Mouse (Mus musculus): ENCODE results near the gene L3mbtl3. TPM values are rescaled to one million over a fixed set of nuclear protein-coding genes. Genes with fewer than 3 reads are reported as not detected.

The L3mbtl3 gene
- polyA plus RNA-seq, 1 experiment from 2014 or later = 11.8 TPM

DNA sequence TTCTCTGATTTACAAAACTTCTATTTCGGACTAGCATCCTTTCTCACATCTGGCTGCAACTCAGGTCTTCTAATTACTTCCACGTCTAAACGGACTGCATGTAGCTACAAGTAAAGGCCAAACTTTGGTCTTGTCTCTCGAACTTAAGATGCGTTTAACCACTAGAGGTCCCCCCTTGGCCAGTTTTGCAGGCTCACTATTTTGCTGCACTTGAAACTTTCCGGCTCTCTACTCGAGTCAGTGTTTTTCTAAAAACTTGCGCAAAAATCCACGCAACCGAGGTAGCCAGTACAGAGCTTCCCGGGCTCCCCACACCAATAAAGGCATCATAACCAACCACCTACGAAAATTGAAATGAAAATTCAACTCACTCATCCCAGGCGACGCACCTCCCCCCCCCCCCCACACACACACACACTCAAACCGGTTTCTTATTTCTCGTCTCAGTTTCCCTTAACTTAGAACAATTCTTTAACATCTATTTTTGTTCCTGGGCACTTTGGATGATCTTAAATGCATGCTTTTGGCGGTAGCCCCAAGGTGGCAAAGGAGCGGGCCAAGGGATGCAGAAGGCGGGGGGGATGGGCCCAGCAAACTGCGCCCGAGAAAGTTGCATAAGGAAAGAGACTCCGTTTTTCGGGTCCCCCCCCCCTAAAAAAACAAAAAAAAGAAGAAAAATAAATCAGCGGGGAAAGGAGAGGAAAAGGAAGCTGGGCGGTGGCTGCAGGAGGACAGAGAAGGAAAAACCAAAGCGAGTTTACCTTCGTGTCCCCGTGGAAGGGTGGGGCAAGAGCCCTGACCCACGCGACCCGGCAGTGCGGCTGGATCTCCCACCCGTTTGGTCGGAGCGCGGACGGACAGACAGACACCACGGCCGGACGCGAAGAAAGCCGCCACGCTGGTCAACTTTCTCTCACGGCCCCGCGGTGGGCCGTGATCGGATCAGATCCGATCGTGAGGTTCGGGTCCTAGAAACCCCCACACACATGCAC is 2.5 kb downstream of the L3mbtl3 start:
- 0 out of 2 replicates have a peak, but pooled peaks cover 3% of the 10 kb centered on the region for H3K4me1 ChIP-seq (ENCODE audit: insufficient read depth, low read length)
- peak; percentile 14; the same call in 1 of the 2 replicates for ATAC-seq (ENCODE audit: low FRiP score, low TSS enrichment)
- H3K27me3 ChIP-seq (ENCODE audit: insufficient read depth, low read length) = no peaks in the 10 kb centered on the region
- WGBS = under 1% methylated on average over 48 of the region's 51 CpGs
- peak overlapping the region; percentile 80 for H3K4me3 ChIP-seq (ENCODE audit: low read length)
- peak overlapping the region; percentile 90 for H3K4me2 ChIP-seq (replicated peaks; ENCODE audit: low read depth, low read length)
- H3K27ac ChIP-seq (ENCODE audit: low read length) = peak overlapping the region; percentile 94
- no peaks in the 10 kb centered on the region for H3K36me3 ChIP-seq (ENCODE audit: insufficient read depth, low read length)
- H3K9me3 ChIP-seq (ENCODE audit: low read length) = no peaks in the 10 kb centered on the region
- H3K9ac ChIP-seq (replicated peaks; ENCODE audit: low read length) = peak overlapping the region; percentile 94

GRCm38 (mm10) chr10:26371416-26371815 is 4.4 kb downstream of the L3mbtl3 start:
- H3K9me3 ChIP-seq (ENCODE audit: low read length) = no peaks in the 10 kb centered on the region
- ATAC-seq (ENCODE audit: low FRiP score, low TSS enrichment) = no peak
- no peaks in the 10 kb centered on the region for H3K27me3 ChIP-seq (ENCODE audit: insufficient read depth, low read length)
- peaks cover 4% of the 10 kb centered on the region for H3K36me3 ChIP-seq (ENCODE audit: insufficient read depth, low read length)
- 69% methylated on average over 7 of the region's 7 CpGs for WGBS
- H3K4me2 ChIP-seq (replicated peaks; ENCODE audit: low read depth, low read length) = no peak overlapping the region
- H3K4me1 ChIP-seq (ENCODE audit: insufficient read depth, low read length) = 0 out of 2 replicates have a peak, but pooled peaks cover 3% of the 10 kb centered on the region
- no peak overlapping the region for H3K4me3 ChIP-seq (ENCODE audit: low read length)
- no peak overlapping the region for H3K9ac ChIP-seq (replicated peaks; ENCODE audit: low read length)
- H3K27ac ChIP-seq (ENCODE audit: low read length) = no peak overlapping the region

- no peak for ATAC-seq (ENCODE audit: low FRiP score, low TSS enrichment)
- Histone ChIP-seq H3K27ac (ENCODE audit: low read length) (no peak overlapping the region), H3K4me1 (ENCODE audit: insufficient read depth, low read length) (peaks cover 4% of the 10 kb centered on the region; the same call in 1 of the 2 replicates), H3K4me2 (replicated peaks; ENCODE audit: low read depth, low read length) (no peak overlapping the region), H3K9ac (replicated peaks; ENCODE audit: low read length) (no peak overlapping the region), H3K27me3 (ENCODE audit: insufficient read depth, low read length) (no peaks in the 10 kb centered on the region), H3K4me3 (ENCODE audit: low read length) (no peak overlapping the region), H3K9me3 (ENCODE audit: low read length) (no peaks in the 10 kb centered on the region), H3K36me3 (ENCODE audit: insufficient read depth, low read length) (peaks cover 4% of the 10 kb centered on the region)
- 90% methylated on average over 2 of the region's 2 CpGs for WGBS
Observed at GRCm38 (mm10) chr10:26364942-26365341, 10.8 kb downstream of the L3mbtl3 start.

GRCm38 (mm10) chr10:26364326-26364856 is 11.4 kb downstream of the L3mbtl3 start:
- Histone ChIP-seq H3K4me2 (replicated peaks; ENCODE audit: low read depth, low read length) (no peak overlapping the region), H3K9me3 (ENCODE audit: low read length) (no peaks in the 10 kb centered on the region), H3K9ac (replicated peaks; ENCODE audit: low read length) (no peak overlapping the region), H3K36me3 (ENCODE audit: insufficient read depth, low read length) (peaks cover 4% of the 10 kb centered on the region), H3K27ac (ENCODE audit: low read length) (no peak overlapping the region), H3K4me3 (ENCODE audit: low read length) (no peak overlapping the region), H3K4me1 (ENCODE audit: insufficient read depth, low read length) (peaks cover 4% of the 10 kb centered on the region; the same call in 1 of the 2 replicates), H3K27me3 (ENCODE audit: insufficient read depth, low read length) (no peaks in the 10 kb centered on the region)
- ATAC-seq (ENCODE audit: low FRiP score, low TSS enrichment) = no peak
- WGBS = 77% methylated on average over 8 of the region's 8 CpGs

DNA sequence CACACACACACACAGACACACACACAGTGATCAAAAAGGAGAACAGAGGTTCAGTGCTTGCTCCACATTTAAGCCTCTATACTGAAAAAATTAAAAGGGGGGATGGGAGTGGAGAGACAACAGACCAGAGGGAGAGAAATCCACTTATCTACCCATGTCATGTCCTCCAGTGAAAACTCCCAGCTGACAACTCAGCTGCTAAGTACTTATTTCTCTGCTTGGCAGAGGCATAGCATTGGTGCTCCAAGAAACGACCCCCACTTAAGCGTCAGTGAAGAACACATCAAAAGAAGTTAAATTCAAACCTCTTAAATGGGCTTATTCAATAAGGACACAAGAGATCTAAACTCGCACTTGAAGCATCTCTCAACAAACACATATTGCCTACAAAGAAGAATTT is 12.2 kb downstream of the L3mbtl3 start:
- ATAC-seq (ENCODE audit: low FRiP score, low TSS enrichment) = no peak
- H3K4me2 ChIP-seq (replicated peaks; ENCODE audit: low read depth, low read length) = no peak overlapping the region
- WGBS = 72% methylated on average over 3 of the region's 3 CpGs
- H3K36me3 ChIP-seq (ENCODE audit: insufficient read depth, low read length) = peaks cover 4% of the 10 kb centered on the region
- peaks cover 4% of the 10 kb centered on the region; the same call in 1 of the 2 replicates for H3K4me1 ChIP-seq (ENCODE audit: insufficient read depth, low read length)
- H3K27me3 ChIP-seq (ENCODE audit: insufficient read depth, low read length) = no peaks in the 10 kb centered on the region
- no peak overlapping the region for H3K4me3 ChIP-seq (ENCODE audit: low read length)
- no peaks in the 10 kb centered on the region for H3K9me3 ChIP-seq (ENCODE audit: low read length)
- no peak overlapping the region for H3K27ac ChIP-seq (ENCODE audit: low read length)
- no peak overlapping the region for H3K9ac ChIP-seq (replicated peaks; ENCODE audit: low read length)

DNA sequence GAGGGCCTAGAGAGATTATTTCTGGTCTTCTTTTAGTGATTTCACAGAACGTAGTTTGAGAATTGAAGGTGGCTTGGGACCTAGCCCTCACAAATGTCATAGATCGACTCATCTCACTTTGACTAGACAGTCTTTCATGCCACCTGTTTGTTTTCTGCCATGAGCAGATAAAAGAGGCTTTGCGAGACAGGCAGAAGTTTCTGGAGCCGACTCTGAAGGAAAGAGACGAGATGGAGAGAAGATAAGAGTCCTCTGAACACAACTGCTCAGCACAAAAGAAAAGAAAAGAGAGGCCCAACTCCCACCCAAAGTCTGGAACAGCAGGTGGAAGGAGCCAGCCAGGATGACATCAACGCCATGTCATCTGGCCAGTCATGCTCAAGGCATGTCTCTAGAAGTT is 17.0 kb downstream of the L3mbtl3 start:
- Histone ChIP-seq H3K27me3 (ENCODE audit: insufficient read depth, low read length) (no peaks in the 10 kb centered on the region), H3K4me1 (ENCODE audit: insufficient read depth, low read length) (peaks cover 4% of the 10 kb centered on the region; the same call in 1 of the 2 replicates), H3K4me2 (replicated peaks; ENCODE audit: low read depth, low read length) (no peak overlapping the region), H3K9ac (replicated peaks; ENCODE audit: low read length) (no peak overlapping the region), H3K36me3 (ENCODE audit: insufficient read depth, low read length) (peaks cover 3% of the 10 kb centered on the region; the same call in 1 of the 2 replicates), H3K9me3 (ENCODE audit: low read length) (0 out of 2 replicates have a peak, but pooled peaks cover 4% of the 10 kb centered on the region), H3K4me3 (ENCODE audit: low read length) (no peak overlapping the region), H3K27ac (ENCODE audit: low read length) (no peak overlapping the region)
- 84% methylated on average over 6 of the region's 6 CpGs for WGBS
- no peak for ATAC-seq (ENCODE audit: low FRiP score, low TSS enrichment)

DNA sequence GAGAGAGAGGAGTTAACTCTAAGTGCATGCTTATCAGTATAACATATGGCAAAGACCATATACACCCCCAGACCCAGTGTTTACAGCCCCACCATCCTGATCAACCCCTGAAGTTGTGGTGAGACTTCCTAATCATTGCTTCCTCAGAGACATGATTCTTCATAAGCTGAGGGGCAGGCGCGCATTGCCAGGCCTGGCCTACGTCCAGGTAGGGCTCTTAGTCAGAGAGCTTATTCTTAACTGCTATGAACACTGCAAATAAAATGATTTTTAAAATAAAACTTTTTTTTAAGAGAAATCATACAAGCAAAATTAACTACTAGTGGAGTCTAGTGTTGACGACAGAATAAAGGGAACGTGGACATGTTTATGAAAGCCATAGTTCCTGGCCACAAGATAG is 17.5 kb downstream of the L3mbtl3 start:
- WGBS = 91% methylated on average over 5 of the region's 5 CpGs
- no peaks in the 10 kb centered on the region for H3K27me3 ChIP-seq (ENCODE audit: insufficient read depth, low read length)
- H3K27ac ChIP-seq (ENCODE audit: low read length) = no peak overlapping the region
- H3K36me3 ChIP-seq (ENCODE audit: insufficient read depth, low read length) = peaks cover 3% of the 10 kb centered on the region; the same call in 1 of the 2 replicates
- H3K4me3 ChIP-seq (ENCODE audit: low read length) = no peak overlapping the region
- H3K9ac ChIP-seq (replicated peaks; ENCODE audit: low read length) = no peak overlapping the region
- H3K4me2 ChIP-seq (replicated peaks; ENCODE audit: low read depth, low read length) = no peak overlapping the region
- 0 out of 2 replicates have a peak, but pooled peaks cover 4% of the 10 kb centered on the region for H3K4me1 ChIP-seq (ENCODE audit: insufficient read depth, low read length)
- 0 out of 2 replicates have a peak, but pooled peaks cover 4% of the 10 kb centered on the region for H3K9me3 ChIP-seq (ENCODE audit: low read length)
- ATAC-seq (ENCODE audit: low FRiP score, low TSS enrichment) = no peak

GRCm38 (mm10) chr10:26353781-26354180 is 22.0 kb downstream of the L3mbtl3 start:
- Histone ChIP-seq H3K4me3 (ENCODE audit: low read length) (no peak overlapping the region), H3K4me2 (replicated peaks; ENCODE audit: low read depth, low read length) (no peak overlapping the region), H3K9me3 (ENCODE audit: low read length) (0 out of 2 replicates have a peak, but pooled peaks cover 4% of the 10 kb centered on the region), H3K9ac (replicated peaks; ENCODE audit: low read length) (no peak overlapping the region), H3K36me3 (ENCODE audit: insufficient read depth, low read length) (peaks cover 14% of the 10 kb centered on the region), H3K27ac (ENCODE audit: low read length) (no peak overlapping the region), H3K4me1 (ENCODE audit: insufficient read depth, low read length) (no peaks in the 10 kb centered on the region), H3K27me3 (ENCODE audit: insufficient read depth, low read length) (no peaks in the 10 kb centered on the region)
- ATAC-seq (ENCODE audit: low FRiP score, low TSS enrichment) = no peak
- 79% methylated on average over 4 of the region's 4 CpGs for WGBS

DNA sequence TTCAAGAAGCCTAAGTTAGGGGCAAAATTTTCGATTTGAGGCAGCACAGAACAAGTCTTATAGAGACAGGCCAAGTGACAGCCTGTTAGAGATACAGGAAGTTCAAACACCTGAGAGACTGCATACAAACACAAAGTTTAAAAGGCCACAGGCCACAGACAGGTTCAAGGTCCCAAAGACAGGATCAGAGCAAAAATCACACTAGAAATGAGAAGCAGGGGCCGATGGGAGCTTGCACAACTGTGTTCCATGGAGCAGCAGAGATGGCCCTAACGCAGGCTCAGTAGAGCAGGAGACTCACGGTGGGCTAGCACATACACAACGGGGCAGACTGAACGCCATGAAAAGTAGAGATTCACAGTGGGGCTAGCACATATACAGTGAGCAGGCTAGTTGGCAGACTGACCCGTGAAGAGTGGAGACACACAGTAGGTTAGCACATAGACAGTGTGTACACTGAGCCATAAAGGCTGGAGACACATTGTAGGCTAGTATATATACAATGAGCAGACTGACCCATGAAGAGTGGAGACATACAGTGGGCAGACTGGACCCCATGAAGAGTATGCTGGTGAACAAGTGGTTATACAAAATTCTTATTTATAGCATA is 24.5 kb downstream of the L3mbtl3 start:
- no peak for ATAC-seq (ENCODE audit: low FRiP score, low TSS enrichment)
- Histone ChIP-seq H3K4me1 (ENCODE audit: insufficient read depth, low read length) (no peaks in the 10 kb centered on the region), H3K4me2 (replicated peaks; ENCODE audit: low read depth, low read length) (no peak overlapping the region), H3K9me3 (ENCODE audit: low read length) (0 out of 2 replicates have a peak, but pooled peaks cover 4% of the 10 kb centered on the region), H3K36me3 (ENCODE audit: insufficient read depth, low read length) (peaks cover 16% of the 10 kb centered on the region), H3K9ac (replicated peaks; ENCODE audit: low read length) (no peak overlapping the region), H3K27me3 (ENCODE audit: insufficient read depth, low read length) (no peaks in the 10 kb centered on the region), H3K4me3 (ENCODE audit: low read length) (no peak overlapping the region), H3K27ac (ENCODE audit: low read length) (no peak overlapping the region)
- 87% methylated on average over 7 of the region's 7 CpGs for WGBS

Data from kidney, embryonic 16.5 days (tissue).